ENCODE assay signal across 9 mouse cellular contexts in genomic region chr7:5080815-5081214, GRCm38 (mm10). TPM values are rescaled to one million over a fixed set of nuclear protein-coding genes. Genes with fewer than 3 reads are reported as not detected.
DNase-seq lines count a peak whose midpoint lies in the region; ATAC-seq and TF ChIP-seq lines count a peak whose summit lies in the region.
"Had no signal": no experiment of that assay in that cellular context is flagged by ENCODE, and none has a peak within 500 bp of the region (broad histone marks: within the 10 kb centered on the region; RNA-seq: fewer than 3 reads in every experiment).

No protein-coding gene starts in this region.

- H3K27me3 ChIP-seq in testis, adult 2 months (ENCODE audit: control insufficient read depth, insufficient read depth, low read length), result no peaks in the 10 kb centered on the region
- no peaks in the 10 kb centered on the region for H3K27me3 ChIP-seq in liver, embryonic 14.5 days (ENCODE audit: control insufficient read depth, insufficient read depth, low read length)

- H3K36me3 ChIP-seq in testis, adult 2 months (ENCODE audit: control insufficient read depth, insufficient read depth, low read length), result no peaks in the 10 kb centered on the region
- H3K36me3 ChIP-seq in liver, embryonic 14.5 days (replicated peaks; ENCODE audit: control insufficient read depth, insufficient read depth, low read depth), result peaks cover 61% of the 10 kb centered on the region

- TF ChIP-seq EP300 in liver, embryonic 14.5 days (IDR thresholded peaks at IDR 0.05; ENCODE audit: low read depth), result no peak

- no peak for TF ChIP-seq CTCF in testis, adult 2 months (IDR thresholded peaks at IDR 0.05; ENCODE audit: control insufficient read depth, insufficient read depth, insufficient replicate concordance, low read depth, low read length)
- TF ChIP-seq CTCF in liver, embryonic 14.5 days (IDR thresholded peaks at IDR 0.05; ENCODE audit: low read depth), result no peak

- peak overlapping the region; percentile 81 for H3K4me3 ChIP-seq in testis, adult 2 months (ENCODE audit: control insufficient read depth, low read depth, low read length)
- peak overlapping the region; percentile 90 to 100 for H3K4me3 ChIP-seq in liver, embryonic 14.5 days (ENCODE audit: insufficient read depth in 1 of 2, low read depth in 2 of 2, low read length in 2 of 2)

- WGBS in liver, embryonic 14.5 days (ENCODE audit: insufficient replicate concordance), result 5% methylated on average over 6 of the region's 6 CpGs

- DNase-seq in embryo, embryonic 10.5 days (ENCODE audit: low spot score), result peak; percentile 12
- no peak for DNase-seq in embryo, embryonic 10 days (ENCODE audit: low spot score)
- DNase-seq in testis, postnatal 14 days (ENCODE audit: low spot score), result no peak
- DNase-seq in liver, embryonic 14.5 days (ENCODE audit: low read depth in 3 of 3, low spot score in 3 of 3), result no peak
- DNase-seq in right cerebral cortex, postnatal 25 days, result no peak
- no peak for DNase-seq in frontal cortex, postnatal 36 days (ENCODE audit: low spot score in 2 of 2)
- DNase-seq: gastrocnemius, postnatal 25 days had no signal

- H3K9me3 ChIP-seq in liver, embryonic 14.5 days (ENCODE audit: control insufficient read depth, low read length), result no peaks in the 10 kb centered on the region

- peaks cover 6% of the 10 kb centered on the region for H3K4me1 ChIP-seq in testis, adult 2 months (ENCODE audit: control insufficient read depth, insufficient read depth, low read length)
- peaks cover 19 to 33% of the 10 kb centered on the region in 2 experiments for H3K4me1 ChIP-seq in liver, embryonic 14.5 days (replicated peaks; ENCODE audit: control insufficient read depth in 2 of 2, insufficient read depth in 2 of 2, low read length in 1 of 2)

- TF ChIP-seq POLR2A in testis, adult 2 months (IDR thresholded peaks at IDR 0.05; ENCODE audit: control insufficient read depth, low read depth, low read length), result no peak

- no peak for ATAC-seq in liver, embryonic 14.5 days (ENCODE audit: insufficient read depth)
- ATAC-seq in cerebellum, adult (ENCODE audit: insufficient number of reproducible peaks, low FRiP score, low TSS enrichment), result no peak

- peak overlapping the region; percentile 72 for H3K27ac ChIP-seq in testis, adult 2 months (ENCODE audit: control insufficient read depth, insufficient read depth, low read depth, low read length)
- H3K27ac ChIP-seq in liver, embryonic 14.5 days, result peak overlapping the region; percentile 92

- H3K4me2 ChIP-seq in liver, embryonic 14.5 days (ENCODE audit: low read depth), result peak overlapping the region; percentile 92

- peak overlapping the region; percentile 92 for H3K9ac ChIP-seq in liver, embryonic 14.5 days (replicated peaks)

RNA-seq across cellular contexts. Expression of gene Epn1, which starts 0.8 kb away (rescaled TPM):
- 91.7 and 103 TPM in 2 replicates for polyA plus RNA-seq in testis, adult 2 months (2012; rRNA removed)
- polyA plus RNA-seq in liver, embryonic 14.5 days (2012; rRNA removed), result 54.4 and 57.5 TPM in 2 replicates
- 45.4 and 56.7 TPM in 2 replicates for polyA plus RNA-seq in liver, embryonic 14.5 days (2014; fragmentation: Nextera tagmentation; extraction: Ambion mirVana)

RNA-seq across cellular contexts. Expression of gene U2af2, which starts 18.9 kb away (rescaled TPM):
- polyA plus RNA-seq in testis, adult 2 months (2012; rRNA removed), result 85.7 and 88.5 TPM in 2 replicates
- 110 and 132 TPM in 2 replicates for polyA plus RNA-seq in liver, embryonic 14.5 days (2012; rRNA removed)
- 52.2 and 60.2 TPM in 2 replicates for polyA plus RNA-seq in liver, embryonic 14.5 days (2014; fragmentation: Nextera tagmentation; extraction: Ambion mirVana)

RNA-seq across cellular contexts. Expression of gene Zfp580, which starts 29.5 kb away (rescaled TPM):
- 9.4 and 11.1 TPM in 2 replicates for polyA plus RNA-seq in testis, adult 2 months (2012; rRNA removed)
- polyA plus RNA-seq in liver, embryonic 14.5 days (2012; rRNA removed), result 1.4 and 1.7 TPM in 2 replicates
- 1.6 and 1.8 TPM in 2 replicates for polyA plus RNA-seq in liver, embryonic 14.5 days (2014; fragmentation: Nextera tagmentation; extraction: Ambion mirVana)

RNA-seq across cellular contexts. Expression of gene Rfpl4, which starts 35.9 kb away (rescaled TPM):
- 0.07 TPM in 1 of 2 replicates, not detected in the other for polyA plus RNA-seq in testis, adult 2 months (2012; rRNA removed)
- not detected in 2 replicates for polyA plus RNA-seq in liver, embryonic 14.5 days (2012; rRNA removed)
- polyA plus RNA-seq in liver, embryonic 14.5 days (2014; fragmentation: Nextera tagmentation; extraction: Ambion mirVana), result not detected in 2 replicates

RNA-seq across cellular contexts. Expression of gene Zfp784, which starts 42.6 kb away (rescaled TPM):
- polyA plus RNA-seq in testis, adult 2 months (2012; rRNA removed), result 4.3 and 5.2 TPM in 2 replicates
- polyA plus RNA-seq in liver, embryonic 14.5 days (2012; rRNA removed), result 0.90 and 0.96 TPM in 2 replicates
- polyA plus RNA-seq in liver, embryonic 14.5 days (2014; fragmentation: Nextera tagmentation; extraction: Ambion mirVana), result 0.86 and 1.0 TPM in 2 replicates
